Mouse (Mus musculus) intestine, postnatal 0 days (tissue): ENCODE measurements around the gene Cdc7. TPM values are rescaled to one million over a fixed set of nuclear protein-coding genes. Genes with fewer than 3 reads are reported as not detected.
A peak's percentile ranks its signal among the peaks of the same experiment; 100 is the strongest.

ENCODE experiments used
- ATAC-seq: fragments of 200-750 bp; cut with Nextera tagmentation; 2 replicates; pipeline ENCODE4 v1.8.0; 2017; ENCODE audit warnings: mild to moderate bottlenecking, moderate TSS enrichment, moderate library complexity
- H3K27ac ChIP-seq: fragments of 300-500 bp; sonication (generic); 2 replicates; pipeline ENCODE4 v1.5.1; 2014; ENCODE audit warnings: mild to moderate bottlenecking, low read depth, low read length, moderate library complexity
- H3K27me3 ChIP-seq: fragments of 300-500 bp; sonication (generic); replicated peaks from 2 replicates; pipeline ENCODE4 v1.6.1; 2014; ENCODE audit warnings: low read length, mixed read lengths; ENCODE audit not compliant: control insufficient read depth, insufficient read depth
- H3K36me3 ChIP-seq: fragments of 300-500 bp; sonication (generic); 2 replicates; pipeline ENCODE4 v1.6.1; 2014; ENCODE audit warnings: mild to moderate bottlenecking, moderate library complexity; ENCODE audit not compliant: control insufficient read depth, insufficient read depth
- H3K4me1 ChIP-seq: fragments of 300-500 bp; sonication (generic); replicated peaks from 2 replicates; pipeline ENCODE4 v1.6.1; 2014; ENCODE audit warnings: antibody characterized with exemption, low read length, mixed read lengths; ENCODE audit not compliant: control insufficient read depth, insufficient read depth
- H3K4me2 ChIP-seq: fragments of 300-500 bp; sonication (generic); replicated peaks from 2 replicates; pipeline ENCODE4 v1.6.1; 2014; ENCODE audit warnings: low read depth, mild to moderate bottlenecking, moderate library complexity
- H3K4me3 ChIP-seq: fragments of 300-500 bp; sonication (generic); 2 replicates; pipeline ENCODE4 v1.5.1; 2014; ENCODE audit warnings: low read depth, low read length
- H3K9ac ChIP-seq: fragments of 300-500 bp; sonication (generic); 2 replicates; pipeline ENCODE4 v1.6.1; 2014; ENCODE audit warnings: mild to moderate bottlenecking, low read depth, low read length
- H3K9me3 ChIP-seq: fragments of 300-500 bp; sonication (generic); 2 replicates; pipeline ENCODE4 v1.6.1; 2016; ENCODE audit warnings: mixed run types; ENCODE audit not compliant: control insufficient read depth
- CTCF ChIP-seq: sonication (generic); IDR thresholded peaks from 2 replicates; pipeline ENCODE4 v1.5.1; 2016; ENCODE audit warnings: low read depth, mild to moderate bottlenecking, control low read depth, antibody characterized with exemption, moderate library complexity
- WGBS: fragments of 180-500 bp; shearing (Covaris S2); extraction: QIAGEN DNeasy Blood & Tissue Kit; methylation state at CpG from one replicate; pipeline ENCODE4 v1.1.7; 2014; 5-methylcytosine and 5-hydroxymethylcytosine counted together
- polyA plus RNA-seq: library from polyadenylated mRNA; unstranded; fragments of >200 nt; fragmentation: Nextera tagmentation; extraction: Ambion mirVana; gene quantifications from 2 replicates; pipeline ENCODE4 v1.2.1, GENCODE M21; 2015

The Cdc7 gene
- polyA plus RNA-seq, 1 experiment from 2014 or later = 5.5 TPM

- ATAC-seq = no peak
- Histone ChIP-seq H3K9ac (no peak overlapping the region), H3K4me2 (no peak overlapping the region), H3K9me3 (no peaks in the 10 kb centered on the region), H3K27ac (no peak overlapping the region), H3K36me3 (no peaks in the 10 kb centered on the region), H3K4me1 (no peaks in the 10 kb centered on the region), H3K4me3 (no peak overlapping the region), H3K27me3 (no peaks in the 10 kb centered on the region)
- no peak for TF ChIP-seq CTCF
- 66% methylated on average over 12 of the region's 12 CpGs for WGBS
These were observed 25.7 kb downstream of the Cdc7 start for GRCm38 (mm10) chr5:106989786-106990185.

DNA sequence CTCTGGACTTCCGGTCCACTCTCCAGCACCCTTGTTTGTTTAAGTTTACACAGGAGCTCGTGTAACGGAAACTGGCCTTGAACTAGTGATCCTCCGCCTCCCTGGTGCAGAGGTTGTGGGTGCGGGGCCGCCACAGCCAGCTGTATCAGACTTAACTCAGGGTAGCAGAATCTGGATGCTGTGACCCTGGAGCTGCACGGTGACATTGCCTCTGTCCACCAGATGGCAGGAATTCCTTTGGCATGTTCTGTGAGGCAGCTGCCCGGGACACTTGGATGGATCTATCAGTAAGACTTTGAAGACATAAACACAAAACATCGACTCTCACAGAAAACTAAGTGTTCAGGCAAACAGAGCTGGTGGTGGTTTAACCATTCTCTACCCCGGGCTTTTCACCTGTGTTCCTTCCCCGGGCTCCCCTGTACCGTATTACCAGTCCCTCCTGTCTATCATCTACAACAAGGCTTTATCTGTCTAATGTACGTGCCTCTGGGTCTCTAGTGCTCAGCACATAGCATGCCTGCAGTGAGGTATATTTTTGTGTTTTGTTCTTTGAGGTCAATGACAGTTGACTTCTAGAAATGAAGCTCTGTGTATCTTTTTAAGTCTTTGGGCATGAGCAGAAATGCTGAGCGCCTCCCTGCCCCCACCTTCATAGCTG lies 26.6 kb downstream of the Cdc7 start:
- H3K27ac ChIP-seq = no peak overlapping the region
- no peaks in the 10 kb centered on the region for H3K4me1 ChIP-seq
- WGBS = 28% methylated on average over 14 of the region's 14 CpGs
- TF ChIP-seq CTCF = peak; percentile 90
- no peaks in the 10 kb centered on the region for H3K36me3 ChIP-seq
- no peak overlapping the region for H3K9ac ChIP-seq
- 0 out of 2 replicates have a peak, but pooled peaks have one; percentile 36 for ATAC-seq
- no peak overlapping the region for H3K4me3 ChIP-seq
- H3K27me3 ChIP-seq = no peaks in the 10 kb centered on the region
- no peaks in the 10 kb centered on the region for H3K9me3 ChIP-seq
- H3K4me2 ChIP-seq = peak overlapping the region; percentile 21; the same call in 1 of the 2 replicates

GRCm38 (mm10) chr5:106991300-106991929 lies 27.3 kb downstream of the Cdc7 start:
- no peak overlapping the region for H3K4me3 ChIP-seq
- peak overlapping the region; percentile 1; the same call in 1 of the 2 replicates for H3K27ac ChIP-seq
- no peak overlapping the region for H3K4me2 ChIP-seq
- TF ChIP-seq CTCF = no peak
- H3K36me3 ChIP-seq = no peaks in the 10 kb centered on the region
- no peak overlapping the region for H3K9ac ChIP-seq
- H3K9me3 ChIP-seq = no peaks in the 10 kb centered on the region
- H3K4me1 ChIP-seq = no peaks in the 10 kb centered on the region
- no peaks in the 10 kb centered on the region for H3K27me3 ChIP-seq
- 50% methylated on average over 8 of the region's 8 CpGs for WGBS
- ATAC-seq = no peak

- H3K4me1 ChIP-seq = no peaks in the 10 kb centered on the region
- ATAC-seq = no peak
- no peak for TF ChIP-seq CTCF
These were observed 30.6 kb downstream of the Cdc7 start for GRCm38 (mm10) chr5:106994716-106995115.

DNA sequence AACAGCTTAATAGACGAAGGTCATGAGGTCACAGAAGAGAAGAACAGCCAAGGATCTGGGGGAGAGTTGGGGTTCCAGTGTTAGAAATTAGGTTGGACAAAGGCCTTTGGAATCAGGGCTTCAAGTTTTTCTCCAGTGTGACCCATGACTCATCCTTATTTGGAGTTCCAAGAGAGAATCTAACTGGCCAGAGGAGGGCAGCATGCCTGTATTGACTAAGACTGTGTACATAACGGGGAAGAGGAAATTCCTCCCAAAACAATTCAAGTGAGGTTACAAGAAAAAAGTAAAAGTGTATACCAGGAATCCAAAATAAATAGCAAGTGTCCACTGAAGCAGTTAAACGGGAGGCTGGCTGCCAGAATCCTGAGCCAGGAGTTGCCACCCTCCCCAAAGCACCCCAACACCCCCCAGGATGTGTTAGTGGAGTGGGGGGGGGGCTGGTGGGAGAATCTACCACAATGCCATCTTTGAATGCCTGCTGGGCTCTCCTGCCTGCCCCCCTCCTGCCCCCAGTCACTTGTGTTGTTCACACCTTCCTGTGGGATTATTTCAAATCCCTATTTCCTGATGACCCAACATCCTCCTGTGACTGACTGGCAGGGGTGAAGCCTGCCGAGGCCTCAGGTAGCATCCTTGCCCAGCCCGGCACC lies 31.9 kb downstream of the Cdc7 start:
- no peak overlapping the region for H3K9ac ChIP-seq
- TF ChIP-seq CTCF = peak; percentile 86
- no peak overlapping the region for H3K4me2 ChIP-seq
- H3K27me3 ChIP-seq = no peaks in the 10 kb centered on the region
- no peak overlapping the region for H3K27ac ChIP-seq
- no peaks in the 10 kb centered on the region for H3K36me3 ChIP-seq
- H3K4me3 ChIP-seq = no peak overlapping the region
- ATAC-seq = no peak; the same call in 1 of the 2 replicates
- no peaks in the 10 kb centered on the region for H3K9me3 ChIP-seq
- WGBS = 38% methylated on average over 5 of the region's 5 CpGs
- H3K4me1 ChIP-seq = no peaks in the 10 kb centered on the region

More at GRCm38 (mm10) chr5:106994716-106995115, 30.6 kb downstream of the Cdc7 start:
- Histone ChIP-seq H3K36me3 (no peaks in the 10 kb centered on the region), H3K27me3 (no peaks in the 10 kb centered on the region), H3K27ac (no peak overlapping the region), H3K9ac (no peak overlapping the region), H3K4me2 (no peak overlapping the region), H3K9me3 (no peaks in the 10 kb centered on the region), H3K4me3 (no peak overlapping the region)
- WGBS = 45% methylated on average over 3 of the region's 3 CpGs

- Histone ChIP-seq H3K4me3 (no peak overlapping the region), H3K9ac (no peak overlapping the region), H3K4me1 (no peaks in the 10 kb centered on the region), H3K4me2 (no peak overlapping the region), H3K36me3 (no peaks in the 10 kb centered on the region), H3K9me3 (no peaks in the 10 kb centered on the region), H3K27me3 (no peaks in the 10 kb centered on the region), H3K27ac (no peak overlapping the region)
- no peak for ATAC-seq
- WGBS = 76% methylated on average over 7 of the region's 7 CpGs
- no peak for TF ChIP-seq CTCF
These were observed 32.6 kb downstream of the Cdc7 start for GRCm38 (mm10) chr5:106996539-106997244.
